Mouse (Mus musculus): ENCODE results near the gene Hist1h2bm. TPM values are rescaled to one million over a fixed set of nuclear protein-coding genes. Genes with fewer than 3 reads are reported as not detected.
"Not testable (repeated sequence)": the region's sequence is repeated elsewhere in the genome, so short reads cannot be mapped to it uniquely, and the experiment has no call there.

Gene Hist1h2bm
- polyA plus RNA-seq, 1 experiment from 2014 or later = 8.0 TPM

- H3K4me3 ChIP-seq (ENCODE audit: low read depth, low read length) = 0 out of 2 replicates have a peak overlapping the region, but pooled peaks have one; percentile 46
- no peak overlapping the region for H3K9ac ChIP-seq
- H3K9me3 ChIP-seq (ENCODE audit: low read depth, low read length) = no peaks in the 10 kb centered on the region
- TF ChIP-seq CTCF (IDR thresholded peaks at IDR 0.05; ENCODE audit: low read depth) = no peak
- H3K27ac ChIP-seq (ENCODE audit: low read depth) = peak overlapping the region; percentile 98
- peak overlapping the region; percentile 75 for H3K4me2 ChIP-seq
- DNase-seq (peak; percentile 9), ATAC-seq (ENCODE audit: insufficient read depth) (no peak)
- no peaks in the 10 kb centered on the region for H3K36me3 ChIP-seq (ENCODE audit: insufficient read depth)
- H3K27me3 ChIP-seq (ENCODE audit: insufficient read depth, low read length) = no peaks in the 10 kb centered on the region
- no peaks in the 10 kb centered on the region for H3K4me1 ChIP-seq (ENCODE audit: insufficient read depth)
Measured at GRCm38 (mm10) chr13:21751417-21751816, 29.6 kb downstream of the Hist1h2bm start.

GRCm38 (mm10) chr13:21751827-21752226 is 30.0 kb downstream of the Hist1h2bm start:
- Histone ChIP-seq H3K9ac (peak overlapping the region; percentile 71), H3K27me3 (ENCODE audit: insufficient read depth, low read length) (no peaks in the 10 kb centered on the region), H3K4me2 (peak overlapping the region; percentile 75), H3K4me3 (ENCODE audit: low read depth, low read length) (peak overlapping the region; percentile 46; the same call in 1 of the 2 replicates), H3K27ac (ENCODE audit: low read depth) (peak overlapping the region; percentile 98), H3K9me3 (ENCODE audit: low read depth, low read length) (no peaks in the 10 kb centered on the region), H3K4me1 (ENCODE audit: insufficient read depth) (no peaks in the 10 kb centered on the region), H3K36me3 (ENCODE audit: insufficient read depth) (no peaks in the 10 kb centered on the region)
- peak; percentile 15 for DNase-seq
- 54% methylated on average over 3 of the region's 3 CpGs for WGBS
- no peak for TF ChIP-seq CTCF (IDR thresholded peaks at IDR 0.05; ENCODE audit: low read depth)
- no peak for ATAC-seq (ENCODE audit: insufficient read depth)

GRCm38 (mm10) chr13:21752356-21752755 is 30.5 kb downstream of the Hist1h2bm start:
- H3K9ac ChIP-seq = peak overlapping the region; percentile 71

GRCm38 (mm10) chr13:21753051-21753523 is 31.2 kb downstream of the Hist1h2bm start:
- Histone ChIP-seq H3K27ac (ENCODE audit: low read depth) (peak overlapping the region; percentile 98), H3K4me2 (peak overlapping the region; percentile 75), H3K9me3 (ENCODE audit: low read depth, low read length) (no peaks in the 10 kb centered on the region), H3K36me3 (ENCODE audit: insufficient read depth) (no peaks in the 10 kb centered on the region), H3K4me3 (ENCODE audit: low read depth, low read length) (peak overlapping the region; percentile 46), H3K4me1 (ENCODE audit: insufficient read depth) (no peaks in the 10 kb centered on the region), H3K9ac (peak overlapping the region; percentile 71), H3K27me3 (ENCODE audit: insufficient read depth, low read length) (no peaks in the 10 kb centered on the region)
- ATAC-seq (ENCODE audit: insufficient read depth) (no peak), DNase-seq (peak; percentile 62)
- 1% methylated on average over 10 of the region's 10 CpGs for WGBS
- no peak for TF ChIP-seq CTCF (IDR thresholded peaks at IDR 0.05; ENCODE audit: low read depth)

More at GRCm38 (mm10) chr13:21752356-21752755, 30.5 kb downstream of the Hist1h2bm start:
- 32% methylated on average over 3 of the region's 3 CpGs for WGBS
- Histone ChIP-seq H3K4me2 (peak overlapping the region; percentile 75), H3K4me3 (ENCODE audit: low read depth, low read length) (peak overlapping the region; percentile 46), H3K27ac (ENCODE audit: low read depth) (peak overlapping the region; percentile 98), H3K4me1 (ENCODE audit: insufficient read depth) (no peaks in the 10 kb centered on the region), H3K36me3 (ENCODE audit: insufficient read depth) (no peaks in the 10 kb centered on the region), H3K9me3 (ENCODE audit: low read depth, low read length) (no peaks in the 10 kb centered on the region), H3K27me3 (ENCODE audit: insufficient read depth, low read length) (no peaks in the 10 kb centered on the region)
- no peak for TF ChIP-seq CTCF (IDR thresholded peaks at IDR 0.05; ENCODE audit: low read depth)
- ATAC-seq (ENCODE audit: insufficient read depth) (no peak), DNase-seq (peak; percentile 42)

GRCm38 (mm10) chr13:21753524-21754285 is 31.9 kb downstream of the Hist1h2bm start, which contains the start of the genes Hist1h2ak and Hist1h2bn:
Hist1h2ak (minus strand) TSS chr13:21753827.
Hist1h2bn (plus strand) TSS chr13:21754123.
- H3K4me1 ChIP-seq (ENCODE audit: insufficient read depth) = not testable (repeated sequence)

GRCm38 (mm10) chr13:21754294-21755001 is 32.6 kb downstream of the Hist1h2bm start:
- under 1% methylated on average over 15 of the region's 26 CpGs for WGBS
- H3K4me2 ChIP-seq = peak overlapping the region; percentile 75
- H3K27me3 ChIP-seq (ENCODE audit: insufficient read depth, low read length); H3K36me3 ChIP-seq (ENCODE audit: insufficient read depth); H3K4me1 ChIP-seq (ENCODE audit: insufficient read depth); H3K9me3 ChIP-seq (ENCODE audit: low read depth, low read length): not testable (repeated sequence)
- peak; percentile 7; the same call in 1 of the 2 replicates for ATAC-seq (ENCODE audit: insufficient read depth)
- peak; percentile 86 for DNase-seq
- H3K9ac ChIP-seq = peak overlapping the region; percentile 79
- peak overlapping the region; percentile 98 for H3K27ac ChIP-seq (ENCODE audit: low read depth)
- peak overlapping the region; percentile 46 for H3K4me3 ChIP-seq (ENCODE audit: low read depth, low read length)

More at GRCm38 (mm10) chr13:21753524-21754285, 31.9 kb downstream of the Hist1h2bm start, which contains the start of the genes Hist1h2ak and Hist1h2bn:
- Histone ChIP-seq H3K4me3 (ENCODE audit: low read depth, low read length) (peak within 1 kb of the TSS; percentile 46), H3K9ac (peak within 1 kb of the TSS; percentile 79), H3K4me2 (peak within 1 kb of the TSS; percentile 75), H3K27ac (ENCODE audit: low read depth) (peak within 1 kb of the TSS; percentile 98)
- DNase-seq (peak; percentile 97), ATAC-seq (ENCODE audit: insufficient read depth) (peak; percentile 92)
- WGBS = under 1% methylated on average over 42 of the region's 50 CpGs
- TF ChIP-seq CTCF (IDR thresholded peaks at IDR 0.05; ENCODE audit: low read depth) = peak; percentile 26; the same call in 1 of the 2 replicates
- H3K9me3 ChIP-seq (ENCODE audit: low read depth, low read length); H3K27me3 ChIP-seq (ENCODE audit: insufficient read depth, low read length); H3K36me3 ChIP-seq (ENCODE audit: insufficient read depth): not testable (repeated sequence)

GRCm38 (mm10) chr13:21755707-21756106 is 33.9 kb downstream of the Hist1h2bm start:
- peak overlapping the region; percentile 28; the same call in 1 of the 2 replicates for H3K9ac ChIP-seq
- no peak for DNase-seq

More at GRCm38 (mm10) chr13:21755707-21756106, 33.9 kb downstream of the Hist1h2bm start:
- Histone ChIP-seq H3K27ac (ENCODE audit: low read depth) (no peak overlapping the region), H3K36me3 (ENCODE audit: insufficient read depth) (no peaks in the 10 kb centered on the region), H3K27me3 (ENCODE audit: insufficient read depth, low read length) (no peaks in the 10 kb centered on the region), H3K4me3 (ENCODE audit: low read depth, low read length) (peak overlapping the region; percentile 46), H3K9me3 (ENCODE audit: low read depth, low read length) (no peaks in the 10 kb centered on the region), H3K4me1 (ENCODE audit: insufficient read depth) (no peaks in the 10 kb centered on the region), H3K4me2 (peak overlapping the region; percentile 70)
- no peak for ATAC-seq (ENCODE audit: insufficient read depth)
- no peak for TF ChIP-seq CTCF (IDR thresholded peaks at IDR 0.05; ENCODE audit: low read depth)
- WGBS = 51% methylated on average over 1 of the region's 1 CpGs

Small RNA genes within 50 kb of the gene (microRNA-seq; reads per million reads assigned to microRNA genes)
- gene Gm44357 (ENCODE audit: borderline number of aligned reads) (not detected), gene Gm44367 (ENCODE audit: borderline number of aligned reads) (not detected), gene Gm44454 (ENCODE audit: borderline number of aligned reads) (not detected)

Other genes with a start within 250 kb of the Hist1h2bm start
- gene Zkscan4, start 243.1 kb upstream of the Hist1h2bm start, polyA plus RNA-seq (2014; fragmentation: Nextera tagmentation; extraction: Ambion mirVana) = 3.4 and 3.5 TPM in 2 replicates
- gene Gm10065, start 242.6 kb upstream of the Hist1h2bm start, polyA plus RNA-seq (2014; fragmentation: Nextera tagmentation; extraction: Ambion mirVana) = not detected in 2 replicates
- 0.74 and 0.96 TPM in 2 replicates for gene AK157302, start 226.8 kb upstream of the Hist1h2bm start, polyA plus RNA-seq (2014; fragmentation: Nextera tagmentation; extraction: Ambion mirVana)
- 6.6 and 7.6 TPM in 2 replicates for gene Gm11273, start 220.6 kb upstream of the Hist1h2bm start, polyA plus RNA-seq (2014; fragmentation: Nextera tagmentation; extraction: Ambion mirVana)
- 10.1 and 10.5 TPM in 2 replicates for gene Zkscan8, start 190.9 kb upstream of the Hist1h2bm start, polyA plus RNA-seq (2014; fragmentation: Nextera tagmentation; extraction: Ambion mirVana)
- 0.14 and 0.41 TPM in 2 replicates for gene Olfr1366, start 179.2 kb upstream of the Hist1h2bm start, polyA plus RNA-seq (2014; fragmentation: Nextera tagmentation; extraction: Ambion mirVana)
- gene Olfr1535, start 162.2 kb upstream of the Hist1h2bm start, polyA plus RNA-seq (2014; fragmentation: Nextera tagmentation; extraction: Ambion mirVana) = 0.09 TPM in 1 of 2 replicates, not detected in the other
- not detected in 2 replicates for gene Olfr1364, start 140.3 kb upstream of the Hist1h2bm start, polyA plus RNA-seq (2014; fragmentation: Nextera tagmentation; extraction: Ambion mirVana)
- gene Olfr1362, start 108.0 kb upstream of the Hist1h2bm start, polyA plus RNA-seq (2014; fragmentation: Nextera tagmentation; extraction: Ambion mirVana) = not detected in 2 replicates
- gene Olfr11, start 79.5 kb upstream of the Hist1h2bm start, polyA plus RNA-seq (2014; fragmentation: Nextera tagmentation; extraction: Ambion mirVana) = not detected in 2 replicates
- gene Olfr1361, start 58.7 kb upstream of the Hist1h2bm start, polyA plus RNA-seq (2014; fragmentation: Nextera tagmentation; extraction: Ambion mirVana) = not detected in 2 replicates
- not detected in 2 replicates for gene Olfr1360, start 44.6 kb upstream of the Hist1h2bm start, polyA plus RNA-seq (2014; fragmentation: Nextera tagmentation; extraction: Ambion mirVana)
- gene Olfr1359, start 23.9 kb upstream of the Hist1h2bm start, polyA plus RNA-seq (2014; fragmentation: Nextera tagmentation; extraction: Ambion mirVana) = not detected in 2 replicates
- 3.8 and 6.9 TPM in 2 replicates for gene Hist1h2bl, start 5.9 kb upstream of the Hist1h2bm start, polyA plus RNA-seq (2014; fragmentation: Nextera tagmentation; extraction: Ambion mirVana)
- 40.4 and 42.9 TPM in 2 replicates for gene Hist1h2ai, start 5.6 kb upstream of the Hist1h2bm start, polyA plus RNA-seq (2014; fragmentation: Nextera tagmentation; extraction: Ambion mirVana)
- 13.9 and 23.8 TPM in 2 replicates for gene Hist1h3h, start 4.4 kb upstream of the Hist1h2bm start, polyA plus RNA-seq (2014; fragmentation: Nextera tagmentation; extraction: Ambion mirVana)
- 0.96 and 2.2 TPM in 2 replicates for gene Hist1h4j, start 13.0 kb downstream of the Hist1h2bm start, polyA plus RNA-seq (2014; fragmentation: Nextera tagmentation; extraction: Ambion mirVana)
- 6.4 and 8.8 TPM in 2 replicates for gene Hist1h4k, start 28.5 kb downstream of the Hist1h2bm start, polyA plus RNA-seq (2014; fragmentation: Nextera tagmentation; extraction: Ambion mirVana)
- 16.8 and 20.4 TPM in 2 replicates for gene Hist1h2ak, start 31.8 kb downstream of the Hist1h2bm start, polyA plus RNA-seq (2014; fragmentation: Nextera tagmentation; extraction: Ambion mirVana)
- 2.0 and 3.1 TPM in 2 replicates for gene Hist1h2bn, start 32.1 kb downstream of the Hist1h2bm start, polyA plus RNA-seq (2014; fragmentation: Nextera tagmentation; extraction: Ambion mirVana)
- gene Hist1h1b, start 58.6 kb downstream of the Hist1h2bm start, polyA plus RNA-seq (2014; fragmentation: Nextera tagmentation; extraction: Ambion mirVana) = 18.5 and 19.7 TPM in 2 replicates
- 237 and 252 TPM in 2 replicates for gene Hist1h3i, start 61.3 kb downstream of the Hist1h2bm start, polyA plus RNA-seq (2014; fragmentation: Nextera tagmentation; extraction: Ambion mirVana)
- 7.2 and 8.9 TPM in 2 replicates for gene Hist1h2an, start 65.2 kb downstream of the Hist1h2bm start, polyA plus RNA-seq (2014; fragmentation: Nextera tagmentation; extraction: Ambion mirVana)
- 2.0 and 3.4 TPM in 2 replicates for gene Hist1h2bp, start 65.4 kb downstream of the Hist1h2bm start, polyA plus RNA-seq (2014; fragmentation: Nextera tagmentation; extraction: Ambion mirVana)
- gene Hist1h2bq, start 88.2 kb downstream of the Hist1h2bm start, polyA plus RNA-seq (2014; fragmentation: Nextera tagmentation; extraction: Ambion mirVana) = 24.4 and 25.8 TPM in 2 replicates
- 1.9 TPM in 1 of 2 replicates, not detected in the other for gene Hist1h2ao, start 88.4 kb downstream of the Hist1h2bm start, polyA plus RNA-seq (2014; fragmentation: Nextera tagmentation; extraction: Ambion mirVana)
- gene Hist1h4m, start 89.7 kb downstream of the Hist1h2bm start, polyA plus RNA-seq (2014; fragmentation: Nextera tagmentation; extraction: Ambion mirVana) = not detected in 2 replicates
- 31.8 and 32.5 TPM in 2 replicates for gene Hist1h4n, start 110.2 kb downstream of the Hist1h2bm start, polyA plus RNA-seq (2014; fragmentation: Nextera tagmentation; extraction: Ambion mirVana)
- 5,437 and 5,439 TPM in 2 replicates for gene Hist1h2ap, start 111.5 kb downstream of the Hist1h2bm start, polyA plus RNA-seq (2014; fragmentation: Nextera tagmentation; extraction: Ambion mirVana)
- gene Hist1h2br, start 111.7 kb downstream of the Hist1h2bm start, polyA plus RNA-seq (2014; fragmentation: Nextera tagmentation; extraction: Ambion mirVana) = 26.4 and 28.5 TPM in 2 replicates
- gene Zfp184, start 223.1 kb downstream of the Hist1h2bm start, polyA plus RNA-seq (2014; fragmentation: Nextera tagmentation; extraction: Ambion mirVana) = 16.0 and 16.4 TPM in 2 replicates